Comparison of ENCODE assay signal across 14 mouse cellular contexts in the genomic region with DNA sequence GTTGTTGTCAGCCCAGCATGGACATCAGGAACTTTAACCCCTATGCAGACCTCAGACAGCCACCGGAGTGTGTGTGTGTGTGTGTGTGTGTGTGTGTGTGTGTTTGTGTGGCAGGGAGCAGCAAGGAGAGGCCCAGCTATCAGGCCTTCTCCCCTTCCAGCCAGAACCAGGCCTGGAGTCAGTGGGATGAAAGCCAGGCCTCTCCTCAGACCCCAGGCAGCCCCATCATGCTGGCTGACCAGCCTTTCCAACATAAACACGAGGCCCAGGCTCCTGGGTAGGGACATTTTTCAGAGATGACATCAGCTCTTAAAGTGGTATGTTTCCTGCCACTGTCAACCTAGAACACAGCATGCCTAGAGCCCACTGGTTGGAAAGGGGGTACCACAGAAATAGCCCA. TPM values are rescaled to one million over a fixed set of nuclear protein-coding genes. Genes with fewer than 3 reads are reported as not detected.
DNase-seq lines count a peak whose midpoint lies in the region; ATAC-seq lines count a peak whose summit lies in the region.
"Had no signal": no experiment of that assay in that cellular context is flagged by ENCODE, and none has a peak within 500 bp of the region (broad histone marks: within the 10 kb centered on the region; RNA-seq: fewer than 3 reads in every experiment).

No protein-coding gene starts in this region.

- H3K4me1 ChIP-seq in midbrain, embryonic 10.5 days: no peaks in the 10 kb centered on the region
- H3K4me1 ChIP-seq in midbrain, embryonic 14.5 days (ENCODE audit: control insufficient read depth, insufficient read depth, low read length): no peaks in the 10 kb centered on the region
- H3K4me1 ChIP-seq: midbrain, embryonic 13.5 days had no signal

- ATAC-seq in midbrain, embryonic 14.5 days (ENCODE audit: low FRiP score, low TSS enrichment): no peak
- ATAC-seq: midbrain, embryonic 13.5 days had no signal

- no peak overlapping the region for H3K4me2 ChIP-seq in midbrain, embryonic 14.5 days (ENCODE audit: low read length)
- H3K4me2 ChIP-seq: midbrain, embryonic 13.5 days had no signal

- WGBS in midbrain, embryonic 10.5 days: 67% methylated on average over 2 of the region's 2 CpGs
- WGBS in midbrain, embryonic 14.5 days: 49% methylated on average over 2 of the region's 2 CpGs

- DNase-seq in heart, adult 11 months: peak; percentile 94
- DNase-seq in heart, postnatal 36 days: no peak
- DNase-seq in midbrain, embryonic 10.5 days (ENCODE audit: low spot score): peak; percentile 28
- no peak for DNase-seq in midbrain, embryonic 14.5 days
- peak; percentile 67 for DNase-seq in heart, postnatal 4 days
- no peak for DNase-seq in frontal cortex, postnatal 14 days (ENCODE audit: low spot score in 2 of 2)
- DNase-seq in adrenal gland, adult 8-10 months: no peak
- DNase-seq in layer of hippocampus, postnatal 14 days (ENCODE audit: low spot score in 2 of 2): no peak
- DNase-seq: liver; thymus, postnatal 4 days had no signal

- no peak overlapping the region for H3K27ac ChIP-seq in midbrain, embryonic 10.5 days (replicated peaks)
- no peak overlapping the region for H3K27ac ChIP-seq in midbrain, embryonic 14.5 days (replicated peaks; ENCODE audit: low read depth, low read length)
- H3K27ac ChIP-seq: midbrain, embryonic 13.5 days had no signal

- H3K9ac ChIP-seq in midbrain, embryonic 14.5 days (replicated peaks; ENCODE audit: low read length): no peak overlapping the region
- H3K9ac ChIP-seq: midbrain, embryonic 13.5 days had no signal

- H3K9me3 ChIP-seq in midbrain, embryonic 10.5 days (replicated peaks): no peaks in the 10 kb centered on the region
- no peaks in the 10 kb centered on the region for H3K9me3 ChIP-seq in midbrain, embryonic 14.5 days (ENCODE audit: control insufficient read depth, low read length)
- H3K9me3 ChIP-seq: midbrain, embryonic 13.5 days had no signal

- H3K36me3 ChIP-seq in midbrain, embryonic 10.5 days: no peaks in the 10 kb centered on the region
- no peaks in the 10 kb centered on the region for H3K36me3 ChIP-seq in midbrain, embryonic 14.5 days (ENCODE audit: control insufficient read depth, insufficient read depth, low read length)
- H3K36me3 ChIP-seq: midbrain, embryonic 13.5 days had no signal

- intact Hi-C loops in heart, postnatal 36 days (cut with DNase I): no loop called here

- no peak overlapping the region for H3K4me3 ChIP-seq in midbrain, embryonic 10.5 days
- H3K4me3 ChIP-seq in midbrain, embryonic 14.5 days (replicated peaks; ENCODE audit: low read depth, low read length): no peak overlapping the region
- H3K4me3 ChIP-seq: midbrain, embryonic 13.5 days had no signal

- H3K27me3 ChIP-seq in midbrain, embryonic 10.5 days (ENCODE audit: low read depth, poor library complexity, severe bottlenecking): no peaks in the 10 kb centered on the region
- H3K27me3 ChIP-seq in midbrain, embryonic 14.5 days (ENCODE audit: control insufficient read depth, insufficient read depth, low read length): no peaks in the 10 kb centered on the region
- H3K27me3 ChIP-seq: midbrain, embryonic 13.5 days had no signal

RNA-seq across cellular contexts. Expression of gene Lctl, which starts 2.3 kb away (rescaled TPM):
- total RNA-seq in heart, postnatal 36 days (2021): not detected
- polyA plus RNA-seq in midbrain, embryonic 10.5 days (2016; fragmentation: Nextera tagmentation; extraction: Ambion mirVana): 0.14 TPM in 1 of 2 replicates, not detected in the other
- not detected in 2 replicates for polyA plus RNA-seq in midbrain, embryonic 14.5 days (2014; fragmentation: Nextera tagmentation; extraction: Ambion mirVana)
- total RNA-seq in heart, postnatal 4 days (2021): under 1 TPM; 0.67 to 0.68 TPM
- total RNA-seq in adrenal gland, adult 8-10 months (2022): 10 to 100 TPM in 1 of 4 experiments, 1 to 10 TPM in 2, not detected in 1; 3.1 to 22.6 (median 9.1) TPM
- total RNA-seq in layer of hippocampus, postnatal 14 days (2021): not detected
- total RNA-seq: hematopoietic stem cell, adult 5-6 weeks; layer of hippocampus, adult 18-20 months had no signal
- polyA plus RNA-seq: midbrain, embryonic 13.5 days; spleen, adult 2 months had no signal

RNA-seq across cellular contexts. Expression of gene Zwilch, which starts 58.3 kb away (rescaled TPM):
- total RNA-seq in heart, postnatal 36 days (2021): under 1 TPM; 0.61 to 0.79 TPM
- polyA plus RNA-seq in midbrain, embryonic 10.5 days (2016; fragmentation: Nextera tagmentation; extraction: Ambion mirVana): 42.6 and 42.8 TPM in 2 replicates
- polyA plus RNA-seq in midbrain, embryonic 14.5 days (2014; fragmentation: Nextera tagmentation; extraction: Ambion mirVana): 2.3 and 6.8 TPM in 2 replicates
- total RNA-seq in heart, postnatal 4 days (2021): 10 to 100 TPM; 17.2 to 18.2 TPM
- 10 to 100 TPM in 1 of 4 experiments, 1 to 10 TPM in 3; 3.5 to 10.2 (median 6.3) TPM for total RNA-seq in adrenal gland, adult 8-10 months (2022)
- total RNA-seq in layer of hippocampus, postnatal 14 days (2021): 1 to 10 TPM; 4.8 to 6.2 TPM

RNA-seq across cellular contexts. Expression of gene Rpl4, which starts 58.5 kb away (rescaled TPM):
- 100 to 1,000 TPM; 454 to 482 TPM for total RNA-seq in heart, postnatal 36 days (2021)
- 1,053 and 1,229 TPM in 2 replicates for polyA plus RNA-seq in midbrain, embryonic 10.5 days (2016; fragmentation: Nextera tagmentation; extraction: Ambion mirVana)
- polyA plus RNA-seq in midbrain, embryonic 14.5 days (2014; fragmentation: Nextera tagmentation; extraction: Ambion mirVana): 640 and 695 TPM in 2 replicates
- 100 to 1,000 TPM; 768 to 770 TPM for total RNA-seq in heart, postnatal 4 days (2021)
- 100 to 1,000 TPM; 875 to 953 (median 912) TPM for total RNA-seq in adrenal gland, adult 8-10 months (2022)
- total RNA-seq in layer of hippocampus, postnatal 14 days (2021): 100 to 1,000 TPM; 513 to 558 TPM

Comparison
In these comparisons a context has a peak if more than half of its experiments do, and no peak if none do; other contexts are left out.
1. DNase-seq: peak in heart, adult 11 months (single experiment), midbrain, embryonic 10.5 days (single experiment) and heart, postnatal 4 days (single experiment); none in heart, postnatal 36 days (0 of 2), midbrain, embryonic 14.5 days (single experiment), frontal cortex, postnatal 14 days (0 of 2), adrenal gland, adult 8-10 months (single experiment) and layer of hippocampus, postnatal 14 days (0 of 2).